Mouse (Mus musculus): Measurements from ENCODE around the gene Kcnab3.

- TF ChIP-seq CTCF (IDR thresholded peaks at IDR 0.05; ENCODE audit: low read depth) (no peak), EP300 (IDR thresholded peaks at IDR 0.05; ENCODE audit: low read depth) (no peak)
Observed at GRCm38 (mm10) chr11:69325628-69326407, at the start of gene Kcnab3.
